Mouse (Mus musculus): Measurements from ENCODE around the gene Gm17509. TPM values are rescaled to one million over a fixed set of nuclear protein-coding genes. Genes with fewer than 3 reads are reported as not detected.
"Not testable (repeated sequence)": the region's sequence is repeated elsewhere in the genome, so short reads cannot be mapped to it uniquely, and the experiment has no call there.

Gm17509 gene
- polyA plus RNA-seq, 1 experiment from 2014 or later: 0.13 TPM

GRCm38 (mm10) chr13:117185329-117185728 lies 35.5 kb downstream of the Gm17509 start:
- no peak for TF ChIP-seq CTCF (IDR thresholded peaks at IDR 0.05; ENCODE audit: low read depth)
- H3K4me2 ChIP-seq (ENCODE audit: low read length): no peak overlapping the region
- no peak for ATAC-seq (replicated peaks; ENCODE audit: low FRiP score, low read depth)

DNA sequence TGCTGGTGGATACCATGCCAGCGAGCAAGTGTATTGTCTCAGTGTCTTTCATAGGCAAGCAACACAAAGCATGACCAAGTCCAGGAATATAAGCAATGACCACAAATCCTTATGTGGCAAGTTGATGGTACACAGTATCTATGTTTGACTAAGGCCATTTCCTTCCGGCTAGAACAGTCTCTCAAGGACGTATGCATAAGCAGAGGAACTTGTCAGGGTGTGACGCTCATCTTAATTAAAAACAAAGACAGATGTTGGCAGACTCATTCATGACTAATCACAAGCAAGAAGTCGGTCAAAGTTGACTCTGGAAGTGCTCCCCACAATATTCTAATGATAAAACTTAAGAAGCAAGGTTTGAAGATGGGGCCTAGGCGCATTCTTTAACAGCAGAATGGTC lies 37.6 kb downstream of the Gm17509 start:
- WGBS: 79% methylated on average over 6 of the region's 6 CpGs
- Histone ChIP-seq H3K9ac (ENCODE audit: low read depth, low read length) (no peak overlapping the region), H3K27ac (no peak overlapping the region), H3K4me3 (replicated peaks; ENCODE audit: low read depth, low read length) (no peak overlapping the region), H3K4me2 (ENCODE audit: low read length) (no peak overlapping the region), H3K36me3 (ENCODE audit: insufficient read depth, low read length) (no peaks in the 10 kb centered on the region), H3K4me1 (replicated peaks; ENCODE audit: insufficient read depth, low read length) (no peaks in the 10 kb centered on the region), H3K9me3 (replicated peaks; ENCODE audit: low read length) (no peaks in the 10 kb centered on the region), H3K27me3 (ENCODE audit: insufficient read depth, low read length) (no peaks in the 10 kb centered on the region)
- no peak for DNase-seq (ENCODE audit: low spot score)
- no peak for ATAC-seq (replicated peaks; ENCODE audit: low FRiP score, low read depth)
- no peak for TF ChIP-seq CTCF (IDR thresholded peaks at IDR 0.05; ENCODE audit: low read depth)

More at GRCm38 (mm10) chr13:117185329-117185728, 35.5 kb downstream of the Gm17509 start:
- WGBS: 79% methylated on average over 6 of the region's 6 CpGs
- Histone ChIP-seq H3K27me3 (ENCODE audit: insufficient read depth, low read length) (no peaks in the 10 kb centered on the region), H3K27ac (no peak overlapping the region), H3K4me3 (replicated peaks; ENCODE audit: low read depth, low read length) (no peak overlapping the region), H3K36me3 (ENCODE audit: insufficient read depth, low read length) (no peaks in the 10 kb centered on the region), H3K9ac (ENCODE audit: low read depth, low read length) (no peak overlapping the region), H3K4me1 (replicated peaks; ENCODE audit: insufficient read depth, low read length) (no peaks in the 10 kb centered on the region), H3K9me3 (replicated peaks; ENCODE audit: low read length) (no peaks in the 10 kb centered on the region)
- DNase-seq (ENCODE audit: low spot score): no peak

DNA sequence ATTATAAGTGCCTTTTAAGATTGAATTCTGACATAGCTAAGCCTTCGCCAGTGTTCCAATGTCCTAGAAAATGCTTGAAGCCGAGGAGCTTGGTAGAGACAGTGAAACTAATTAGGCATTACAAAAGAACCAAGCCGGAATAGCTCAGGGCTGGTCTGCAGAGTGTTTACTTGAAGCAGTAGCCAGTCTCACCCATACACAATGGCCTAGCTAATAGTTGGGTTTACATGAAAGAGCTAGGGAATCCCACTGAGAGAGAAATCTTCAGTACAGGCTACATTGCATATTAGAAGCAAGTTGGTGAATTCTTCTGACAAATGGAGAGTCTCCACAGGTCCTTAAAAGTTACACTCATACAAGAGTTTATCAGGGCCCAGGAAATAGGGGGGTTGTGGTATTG lies 40.0 kb downstream of the Gm17509 start:
- H3K27ac ChIP-seq; ATAC-seq (replicated peaks; ENCODE audit: low FRiP score, low read depth); H3K4me2 ChIP-seq (ENCODE audit: low read length); H3K4me3 ChIP-seq (replicated peaks; ENCODE audit: low read depth, low read length); H3K4me1 ChIP-seq (replicated peaks; ENCODE audit: insufficient read depth, low read length); DNase-seq (ENCODE audit: low spot score); H3K9me3 ChIP-seq (replicated peaks; ENCODE audit: low read length); H3K9ac ChIP-seq (ENCODE audit: low read depth, low read length); H3K36me3 ChIP-seq (ENCODE audit: insufficient read depth, low read length); H3K27me3 ChIP-seq (ENCODE audit: insufficient read depth, low read length): not testable (repeated sequence)
- 87% methylated on average over 3 of the region's 3 CpGs for WGBS

Other genes with a start within 250 kb of the Gm17509 start
- 11.7 and 12.9 TPM in 2 replicates for gene Parp8, start 195.5 kb downstream of the Gm17509 start, polyA plus RNA-seq (2015; fragmentation: Nextera tagmentation; extraction: Ambion mirVana)
- gene Emb, start 12.5 kb downstream of the Gm17509 start, polyA plus RNA-seq (2015; fragmentation: Nextera tagmentation; extraction: Ambion mirVana): 52.0 and 53.4 TPM in 2 replicates

All from kidney, postnatal 0 days (tissue).